ENCODE assay signal across 1 mouse cellular context in genomic region chr15:103041613-103042012, GRCm38 (mm10).
TF ChIP-seq lines count a peak whose summit lies in the region.

No protein-coding gene starts in this region.

TF ChIP-seq in MEL, 35 proteins besides CTCF, POLR2A, EP300 and RAD21 (continued from another document):
- no peak for TF ChIP-seq SMC3 (IDR thresholded peaks at IDR 0.05; ENCODE audit: low read depth, low read length)
TF ChIP-seq in MEL: peak in this region for 0.
